Mouse (Mus musculus) brain, embryonic 14.5 days (tissue): ENCODE results near the gene Crocc2. TPM values are rescaled to one million over a fixed set of nuclear protein-coding genes. Genes with fewer than 3 reads are reported as not detected.
A peak's percentile ranks its signal among the peaks of the same experiment; 100 is the strongest.
"Not testable (repeated sequence)": the region's sequence is repeated elsewhere in the genome, so short reads cannot be mapped to it uniquely, and the experiment has no call there.

Source experiments
- DNase-seq: peaks from one replicate; pipeline ENCODE4 v3.0.0-alpha.2; 2011; ENCODE audit warnings: low read depth
- CTCF ChIP-seq: fragments of 200-500 bp; IDR thresholded peaks from 2 replicates; pipeline ENCODE4 v1.5.1; 2012; ENCODE audit warnings: inconsistent platforms, mild to moderate bottlenecking, moderate library complexity, borderline replicate concordance; ENCODE audit not compliant: insufficient read depth, insufficient read length; ENCODE audit errors: extremely low read depth
- POLR2A ChIP-seq: fragments of 200-500 bp; IDR thresholded peaks from 2 replicates; pipeline ENCODE4 v1.6.1; 2012; ENCODE audit warnings: mild to moderate bottlenecking, inconsistent platforms, borderline replicate concordance; ENCODE audit not compliant: poor library complexity, insufficient read depth, insufficient read length, severe bottlenecking; ENCODE audit errors: extremely low read depth
- polyA plus RNA-seq: library from polyadenylated mRNA; depleted of rRNA; stranded (reverse); fragments of >200 nt; gene quantifications from 2 replicates; pipeline ENCODE4 v1.2.3, GENCODE M21; 2012

Crocc2 gene
- polyA plus RNA-seq, 1 experiment = 0.51 TPM

GRCm38 (mm10) chr1:93166346-93167079 is 2.0 kb upstream of the Crocc2 start:
- TF ChIP-seq CTCF (no peak), POLR2A (no peak)
- DNase-seq = no peak

GRCm38 (mm10) chr1:93173665-93174064 is 5.1 kb downstream of the Crocc2 start:
- TF ChIP-seq POLR2A (no peak), CTCF (no peak)
- no peak for DNase-seq

- peak; percentile 89 for DNase-seq
- TF ChIP-seq CTCF (peak; percentile 98), POLR2A (no peak)
These were observed 5.9 kb downstream of the Crocc2 start for GRCm38 (mm10) chr1:93174399-93174798.

GRCm38 (mm10) chr1:93175849-93176248 is 7.3 kb downstream of the Crocc2 start:
- TF ChIP-seq CTCF = no peak
- no peak for TF ChIP-seq POLR2A
- no peak for DNase-seq

- DNase-seq = peak; percentile 71
- TF ChIP-seq POLR2A (no peak), CTCF (no peak)
These were observed 8.2 kb downstream of the Crocc2 start for GRCm38 (mm10) chr1:93176525-93177332.

- no peak for DNase-seq
- no peak for TF ChIP-seq POLR2A
- TF ChIP-seq CTCF = no peak
These were observed 13.8 kb downstream of the Crocc2 start for GRCm38 (mm10) chr1:93182281-93182680.

GRCm38 (mm10) chr1:93184071-93184828 is 15.7 kb downstream of the Crocc2 start:
- peak; percentile 70 for DNase-seq
- TF ChIP-seq POLR2A (no peak), CTCF (no peak)

- no peak for DNase-seq
- no peak for TF ChIP-seq POLR2A
- TF ChIP-seq CTCF = no peak
These were observed 22.3 kb downstream of the Crocc2 start for GRCm38 (mm10) chr1:93190726-93191305.

- no peak for DNase-seq
- TF ChIP-seq CTCF (no peak), POLR2A (no peak)
These were observed 26.4 kb downstream of the Crocc2 start for GRCm38 (mm10) chr1:93194961-93195360.

- DNase-seq = not testable (repeated sequence)
These were observed 28.9 kb downstream of the Crocc2 start for GRCm38 (mm10) chr1:93197454-93197853.

- no peak for DNase-seq
- TF ChIP-seq CTCF = no peak
- TF ChIP-seq POLR2A = no peak
These were observed 29.4 kb downstream of the Crocc2 start for GRCm38 (mm10) chr1:93197916-93198315.
